Mouse (Mus musculus) heart, postnatal 14 days (tissue): ENCODE data around the gene OR5BS1P. TPM values are rescaled to one million over a fixed set of nuclear protein-coding genes. Genes with fewer than 3 reads are reported as not detected.
"Not testable (repeated sequence)": the region's sequence is repeated elsewhere in the genome, so short reads cannot be mapped to it uniquely, and the experiment has no call there.

Source experiments
- DNase-seq, 2 experiments: peaks; one replicate each; pipeline ENCODE4 v3.0.0; 2021 to 2022
- intact Hi-C: fragments of 180-260 bp; cut with DNase I; formaldehyde crosslinking; loops from one replicate; pipeline ENCODE4 v1.15.1; 2025
- long read RNA-seq, 2 experiments: library from polyadenylated mRNA; stranded (forward); transcript quantifications; one replicate each; pipeline ENCODE4 v2.0.0; 2021
- total RNA-seq, 2 experiments: library from RNA; stranded (reverse); gene quantifications; 2 replicates each; pipeline ENCODE4 v1.2.3; 2021

OR5BS1P gene
- not detected for total RNA-seq
- long read RNA-seq, experiment 1: 0 reads
- long read RNA-seq, experiment 2: 0 reads

- intact Hi-C loops: no loop called here
- no peak for DNase-seq
Observed at GRCm38 (mm10) chr15:98469596-98469995, at the start of gene OR5BS1P. TSS of gene OR5BS1P (plus strand) at chr15:98469896.

- intact Hi-C loops: no loop called here
- DNase-seq: no peak
Observed at GRCm38 (mm10) chr15:98420897-98421296, 48.8 kb upstream of the OR5BS1P start.

GRCm38 (mm10) chr15:98424326-98424725 lies 45.4 kb upstream of the OR5BS1P start:
- DNase-seq: no peak
- intact Hi-C loops: no loop called here

DNA sequence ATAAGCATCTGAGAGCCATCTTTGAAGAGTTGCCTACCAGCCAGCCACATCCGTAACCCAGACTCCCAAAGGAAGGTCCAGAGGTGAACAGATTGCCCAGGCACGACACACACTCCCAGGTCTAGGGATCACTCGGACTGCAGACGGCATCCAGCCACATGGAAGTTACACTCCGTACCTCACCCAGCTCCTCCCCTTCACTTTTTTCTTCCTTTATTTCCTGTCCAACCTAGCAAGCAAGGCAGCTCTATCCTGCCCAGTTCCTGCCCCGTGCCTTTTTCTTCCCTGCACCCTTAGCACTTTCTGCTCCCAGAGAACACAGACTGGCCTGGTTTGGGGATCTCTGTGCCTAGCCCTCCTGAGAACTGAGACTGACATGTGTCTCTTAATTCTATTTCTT lies 44.9 kb upstream of the OR5BS1P start:
- intact Hi-C loops: no loop called here
- DNase-seq: no peak

DNA sequence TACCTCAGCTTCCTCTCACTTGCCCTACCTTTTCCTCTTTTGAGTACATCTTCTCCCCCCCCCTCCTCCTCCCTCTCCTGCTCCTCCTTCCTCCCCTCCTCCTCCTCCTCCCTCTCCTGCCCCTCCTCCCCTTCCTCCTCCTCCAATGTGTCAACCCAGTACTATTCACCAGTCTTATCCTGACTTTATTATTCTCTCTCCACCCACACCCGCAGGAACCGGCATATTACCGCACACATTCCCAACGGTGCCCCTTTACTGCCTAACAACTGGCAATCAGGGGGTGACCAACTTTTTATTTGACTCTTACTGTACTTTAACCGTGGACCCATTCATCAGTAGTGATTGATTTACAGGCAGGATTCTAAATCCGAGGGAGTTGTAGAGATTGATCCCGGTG lies 44.5 kb upstream of the OR5BS1P start:
- DNase-seq: no peak
- intact Hi-C loops: no loop called here

GRCm38 (mm10) chr15:98430925-98431324 lies 38.8 kb upstream of the OR5BS1P start, which contains the start of gene Olfr282:
TSS of gene Olfr282 (plus strand) at chr15:98431225.
- intact Hi-C loops, DNase-seq: not testable (repeated sequence)

DNA sequence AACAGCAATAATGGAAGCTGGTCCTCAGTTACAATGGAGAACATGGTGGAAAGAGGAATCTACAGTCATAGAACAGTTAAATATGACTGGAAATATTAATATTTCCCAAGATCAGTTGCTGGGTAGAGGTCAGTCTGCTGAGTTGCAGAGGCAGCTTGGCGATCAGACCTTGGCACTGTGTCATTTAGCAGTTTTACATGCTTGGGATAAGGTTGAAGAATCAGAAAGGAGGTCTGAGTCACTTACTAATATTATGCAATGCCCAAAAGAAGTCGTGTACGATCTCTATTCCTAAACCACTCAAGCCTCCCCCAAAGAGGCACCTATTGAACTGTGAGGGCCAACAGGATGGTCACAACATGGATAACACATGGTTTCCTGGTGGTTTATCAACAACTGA lies 25.1 kb upstream of the OR5BS1P start:
- intact Hi-C loops: no loop called here
- DNase-seq: no peak

DNA sequence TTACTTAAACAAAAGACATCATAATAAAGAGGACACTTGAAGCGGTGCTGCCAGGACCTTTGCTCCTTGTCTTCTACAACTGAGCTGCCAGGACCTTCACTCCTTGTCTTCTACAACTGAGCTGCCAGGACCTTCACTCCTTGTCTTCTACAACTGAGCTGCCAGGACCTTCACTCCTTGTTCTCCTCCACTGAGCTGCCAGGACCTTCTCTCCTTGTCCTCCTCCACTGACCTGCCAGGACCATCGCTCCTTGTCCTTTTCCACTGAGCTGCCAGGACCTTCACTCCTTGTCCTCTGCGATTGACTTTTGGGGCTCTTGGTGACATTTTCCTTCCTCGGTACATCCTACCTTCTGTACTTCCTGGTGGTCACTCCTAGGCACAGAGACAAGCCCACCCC lies 21.2 kb upstream of the OR5BS1P start:
- DNase-seq: no peak
- intact Hi-C loops: no loop called here

DNA sequence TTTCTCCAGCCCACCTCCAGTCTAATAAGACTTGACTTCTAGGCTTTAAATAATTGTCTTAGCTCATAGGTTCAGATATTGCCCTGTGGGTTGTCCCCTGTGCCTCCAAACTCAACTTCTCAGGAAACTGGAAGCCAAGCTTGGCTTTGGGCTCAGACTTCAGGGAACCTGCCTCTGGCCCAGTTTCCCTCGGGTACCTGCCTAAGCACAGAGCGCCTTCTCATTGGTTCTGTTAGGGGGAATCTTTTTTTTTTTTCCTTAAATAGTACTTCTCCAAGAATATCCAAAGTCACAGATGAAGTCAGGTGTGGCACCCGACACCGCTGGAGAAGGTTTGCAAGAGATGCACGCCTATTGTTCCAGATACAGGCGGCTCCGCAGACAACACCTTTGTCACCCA lies 17.4 kb upstream of the OR5BS1P start, which contains the start of gene Olfr281:
Gene Olfr281, plus strand, starts transcription at position 301 of the 400 bp plus-strand sequence.
- intact Hi-C loops: no loop called here
- DNase-seq: no peak

DNA sequence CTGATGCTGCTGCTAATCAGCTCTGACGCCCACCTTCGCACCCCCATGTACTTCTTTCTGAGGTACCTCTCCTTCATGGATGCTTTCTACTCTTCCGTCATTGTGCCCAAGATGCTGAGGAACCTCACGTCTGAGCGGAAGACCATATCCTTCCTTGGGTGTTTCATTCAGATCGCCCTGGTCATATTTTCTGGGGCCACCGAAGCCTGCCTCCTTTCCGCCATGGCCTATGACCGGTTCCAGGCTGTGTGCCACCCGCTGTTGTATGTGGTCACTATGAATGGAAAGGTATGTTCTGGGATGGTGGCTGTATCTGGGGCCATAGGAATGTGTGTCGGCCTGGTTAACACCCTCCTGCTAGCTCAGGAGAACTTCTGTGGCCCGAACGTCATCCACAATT lies 1.8 kb downstream of the OR5BS1P start:
- intact Hi-C loops: loop anchor here (10.0 kb wide), 1 partner anchor 287 kb away; no protein-coding TSS in a partner anchor
- no peak for DNase-seq

GRCm38 (mm10) chr15:98474958-98475357 lies 5.3 kb downstream of the OR5BS1P start:
- DNase-seq: no peak
- intact Hi-C loops: loop anchor here (2.0 to 10.0 kb wide), 2 partner anchors 84 to 290 kb away; no protein-coding TSS in a partner anchor

DNA sequence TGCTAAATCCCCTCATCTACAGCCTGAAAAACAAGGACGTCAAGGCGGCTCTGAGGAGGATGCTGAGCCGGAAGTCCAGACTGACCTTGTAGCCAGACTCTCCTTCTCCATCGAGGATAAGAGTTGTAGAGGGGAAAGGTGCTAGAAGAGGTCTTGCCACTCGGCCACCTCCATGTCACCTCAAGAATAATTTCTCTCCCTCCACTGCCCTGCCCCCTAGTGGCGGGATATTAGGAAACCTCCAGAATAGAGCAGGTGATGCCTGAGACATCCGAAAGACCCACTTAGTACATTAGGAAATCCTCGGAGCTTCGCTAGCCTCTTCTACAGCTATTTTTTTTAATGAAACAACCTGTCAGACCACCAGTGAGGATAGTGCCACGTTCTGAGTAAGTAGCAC lies 5.7 kb downstream of the OR5BS1P start:
- peak; percentile 46 to 72 for DNase-seq

GRCm38 (mm10) chr15:98476281-98476680 lies 6.6 kb downstream of the OR5BS1P start:
- no peak for DNase-seq
- intact Hi-C loops: loop anchor here (10.0 kb wide), 1 partner anchor 291 kb away; no protein-coding TSS in a partner anchor

More for the DNA sequence above, 5.7 kb downstream of the OR5BS1P start:
- intact Hi-C loops: loop anchor here (2.0 to 10.0 kb wide), 2 partner anchors 85 to 291 kb away; no protein-coding TSS in a partner anchor

DNA sequence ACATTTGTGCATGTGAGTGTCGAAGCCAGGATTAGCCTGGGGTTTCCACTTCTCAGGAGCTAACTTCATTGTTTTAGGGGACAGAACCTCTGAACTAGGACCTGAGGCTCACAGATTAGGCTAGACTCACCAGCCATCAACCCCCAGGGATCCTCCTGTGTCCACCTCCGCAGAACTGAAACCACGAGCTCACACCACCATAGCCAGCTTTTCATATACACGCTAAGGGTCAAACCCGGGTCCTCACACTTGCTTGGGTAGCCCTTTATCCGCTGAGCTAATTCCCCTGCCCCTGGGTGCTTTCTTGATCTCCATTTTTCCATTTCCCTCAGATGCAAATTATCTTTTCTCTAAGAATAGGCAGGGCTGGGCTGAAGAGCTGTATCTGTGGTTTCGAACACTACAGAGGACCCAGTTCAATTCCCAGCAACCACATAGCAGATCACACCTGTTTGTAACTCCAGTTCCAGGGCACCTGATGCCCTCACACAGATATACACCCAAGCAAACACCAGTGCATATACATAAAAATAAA lies 9.9 kb downstream of the OR5BS1P start:
- DNase-seq: no peak
- intact Hi-C loops: loop anchor here (10.0 kb wide), 1 partner anchor 295 kb away; no protein-coding TSS in a partner anchor

GRCm38 (mm10) chr15:98482701-98483100 lies 13.0 kb downstream of the OR5BS1P start, which contains the start of gene Lalba:
TSS of gene Lalba (minus strand) at chr15:98482721.
- intact Hi-C loops: no loop called here
- DNase-seq: peak in 1 of 2 experiments; percentile 29

GRCm38 (mm10) chr15:98483907-98484886 lies 14.5 kb downstream of the OR5BS1P start:
- DNase-seq: peak; percentile 50 to 55
- intact Hi-C loops: no loop called here

DNA sequence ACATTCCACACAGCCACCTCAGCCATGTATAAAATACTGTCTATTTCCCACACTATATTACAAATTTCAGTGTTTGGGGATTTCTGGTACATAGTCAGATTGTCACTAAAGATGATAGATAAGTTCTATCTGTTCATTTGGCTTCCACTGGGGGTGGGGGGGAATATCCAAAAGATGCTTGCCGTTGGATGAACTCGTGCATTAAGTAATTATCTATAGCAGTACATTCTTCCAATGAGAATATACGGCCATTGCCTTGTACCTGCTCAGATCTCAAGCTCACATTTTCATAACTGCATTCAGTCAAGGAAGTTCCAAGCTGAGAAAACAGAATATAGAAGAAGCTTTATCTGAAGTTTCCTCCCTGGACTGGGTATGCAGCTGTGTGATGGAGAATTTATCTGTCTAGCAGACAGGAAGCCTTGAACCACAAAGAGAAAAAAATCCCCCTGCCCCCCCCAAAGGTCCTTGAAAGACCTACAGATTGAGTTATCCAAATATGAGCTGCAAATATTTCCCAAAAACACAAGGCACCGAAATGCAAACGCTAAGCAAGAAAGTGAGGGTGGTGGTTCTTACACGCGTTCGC lies 16.8 kb downstream of the OR5BS1P start:
- intact Hi-C loops: no loop called here
- no peak for DNase-seq

DNA sequence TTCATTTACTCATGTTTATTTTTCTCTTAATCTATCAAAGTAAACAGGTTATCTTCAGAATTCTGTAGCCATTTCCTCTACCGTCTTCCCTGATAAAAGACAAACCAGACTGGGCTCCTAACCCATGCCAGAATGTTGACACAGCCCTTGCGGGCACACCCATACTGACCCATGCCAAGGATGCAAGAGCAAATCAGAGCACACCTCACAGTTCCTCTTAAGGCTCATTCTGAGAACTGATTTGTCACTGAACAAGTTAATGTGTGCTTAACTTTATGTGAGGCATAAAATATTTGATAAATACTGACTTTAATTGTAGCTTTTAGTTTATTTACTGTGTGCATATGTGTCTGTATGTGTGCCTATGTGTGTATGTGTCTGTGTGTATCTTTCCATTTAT lies 21.6 kb downstream of the OR5BS1P start:
- intact Hi-C loops: no loop called here
- no peak for DNase-seq

GRCm38 (mm10) chr15:98492102-98492501 lies 22.4 kb downstream of the OR5BS1P start, which contains the start of gene Olfr279:
TSS of gene Olfr279 (plus strand) at chr15:98492402.
- intact Hi-C loops: no loop called here
- no peak for DNase-seq

- DNase-seq: no peak
- intact Hi-C loops: no loop called here
Observed at GRCm38 (mm10) chr15:98497631-98498030, 27.9 kb downstream of the OR5BS1P start.

DNA sequence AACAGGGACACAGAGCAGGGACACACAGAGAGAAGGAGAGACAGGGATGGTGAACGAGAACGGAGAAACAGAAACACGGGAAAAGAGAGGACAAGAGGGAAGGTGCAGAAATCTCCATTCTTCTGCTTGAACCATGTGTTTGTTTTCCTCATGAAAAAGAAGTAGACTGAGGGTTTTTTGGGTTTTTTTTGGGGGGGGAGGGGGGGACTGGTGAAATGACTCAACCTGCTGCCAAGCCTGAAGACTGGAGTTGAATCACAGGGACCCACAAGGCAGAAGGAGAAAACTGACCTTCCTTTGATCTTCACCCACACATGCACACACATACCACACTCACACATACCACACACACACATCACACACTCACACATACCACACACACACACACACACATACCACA lies 33.6 kb downstream of the OR5BS1P start:
- no peak for DNase-seq
- intact Hi-C loops: loop anchor here (5.0 kb wide), 1 partner anchor 321 kb away; no protein-coding TSS in a partner anchor
